Mouse (Mus musculus) layer of hippocampus, adult 9-11 months (tissue): Measurements from ENCODE around the gene Tbcel.

ENCODE experiments used
- DNase-seq: peaks from one replicate; pipeline ENCODE4 v3.0.0; 2022

The Tbcel gene

GRCm38 (mm10) chr9:42507709-42508108, at the start of gene Tbcel:
Gene Tbcel, minus strand, starts transcription at chr9:42507809.
- no peak for DNase-seq

- DNase-seq = no peak
These were observed 47.6 kb upstream of the Tbcel start for GRCm38 (mm10) chr9:42555186-42555585.

- peak; percentile 65 for DNase-seq
These were observed 42.5 kb upstream of the Tbcel start for GRCm38 (mm10) chr9:42550116-42550515.

DNA sequence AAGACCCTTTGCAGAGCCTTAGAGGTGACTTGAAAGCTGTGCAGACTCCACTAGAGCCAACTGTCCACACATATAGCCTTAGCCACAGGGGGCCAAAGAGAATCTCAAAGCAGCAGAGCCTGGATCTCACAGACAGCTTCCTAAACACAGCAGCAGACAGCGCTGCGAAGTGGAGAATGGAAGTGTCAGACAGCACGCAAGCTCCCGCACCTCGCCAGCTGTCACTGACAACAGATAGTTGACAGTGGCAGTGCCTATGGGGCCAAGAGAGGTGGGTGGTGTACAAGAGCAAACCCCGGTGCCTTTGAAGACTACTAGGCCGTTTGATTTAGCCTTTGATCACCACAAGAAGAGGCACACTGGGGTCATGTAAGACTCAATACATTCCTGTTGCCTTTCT, 41.4 kb upstream of the Tbcel start:
- DNase-seq = no peak

- peak; percentile 39 for DNase-seq
These were observed 36.9 kb upstream of the Tbcel start for GRCm38 (mm10) chr9:42544521-42544920.

DNA sequence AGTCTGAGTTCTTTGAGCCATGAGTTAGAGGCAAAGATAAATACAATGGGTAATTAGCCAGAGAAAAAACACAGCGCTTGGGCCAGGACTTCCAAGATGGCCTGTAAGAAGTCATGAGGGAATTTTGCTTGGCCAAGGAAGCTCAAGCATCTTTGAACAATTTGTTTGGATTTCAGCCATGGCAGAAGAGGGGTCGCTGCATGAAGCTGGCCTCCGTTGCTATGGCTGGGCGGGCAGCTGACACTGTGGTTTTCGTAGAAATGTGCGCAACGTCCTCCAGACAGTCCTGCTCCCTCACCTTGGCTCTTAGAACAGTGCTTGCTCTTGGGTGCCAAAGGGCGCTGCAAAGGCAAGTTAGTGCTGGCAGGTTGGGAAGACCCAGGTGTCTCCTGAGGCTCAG, 25.9 kb upstream of the Tbcel start:
- DNase-seq = no peak

DNA sequence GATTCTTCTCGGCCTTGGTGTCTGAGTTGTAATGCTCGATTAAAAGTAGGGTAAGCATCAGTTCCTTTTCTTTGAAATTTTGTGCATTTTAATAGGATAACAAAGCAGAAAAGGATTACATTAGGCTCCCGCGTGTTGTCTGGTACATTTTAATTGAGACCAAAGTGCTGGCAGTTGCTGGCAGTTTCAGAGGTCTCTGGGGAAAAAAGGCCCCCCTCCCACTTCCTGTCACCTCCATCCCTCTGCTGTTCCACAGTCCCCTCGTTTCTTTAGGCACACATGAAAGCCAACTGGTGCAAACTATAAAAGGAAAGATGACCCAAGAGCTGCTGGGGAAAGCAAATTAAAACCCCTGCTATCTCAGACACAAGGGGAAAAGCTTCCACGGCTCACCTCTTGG, 25.4 kb upstream of the Tbcel start:
- no peak for DNase-seq

- no peak for DNase-seq
These were observed 24.3 kb upstream of the Tbcel start for GRCm38 (mm10) chr9:42531951-42532350.

- peak; percentile 76 for DNase-seq
These were observed 22.9 kb upstream of the Tbcel start for GRCm38 (mm10) chr9:42530221-42531152.

- DNase-seq = peak; percentile 55
These were observed 13.0 kb upstream of the Tbcel start for GRCm38 (mm10) chr9:42520587-42521084.

DNA sequence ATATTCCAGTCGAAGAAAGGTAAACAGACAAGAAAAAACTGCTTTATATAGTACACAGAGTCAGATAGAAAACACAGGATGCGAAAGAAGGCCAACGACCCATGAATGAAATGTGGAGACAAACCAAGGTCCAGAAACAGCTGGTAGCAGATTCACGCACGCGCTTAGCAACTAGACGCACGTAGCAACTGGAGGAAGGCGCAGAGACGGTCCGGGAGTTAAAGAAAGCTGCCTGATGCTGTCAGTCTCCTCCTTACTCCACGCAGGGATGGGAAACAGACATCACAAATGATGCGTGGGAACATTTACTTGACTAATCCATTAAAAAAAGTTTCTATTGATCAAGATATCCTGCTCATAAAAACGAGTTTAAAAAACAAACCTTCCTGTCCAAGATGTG, 10.6 kb upstream of the Tbcel start:
- DNase-seq = no peak

DNA sequence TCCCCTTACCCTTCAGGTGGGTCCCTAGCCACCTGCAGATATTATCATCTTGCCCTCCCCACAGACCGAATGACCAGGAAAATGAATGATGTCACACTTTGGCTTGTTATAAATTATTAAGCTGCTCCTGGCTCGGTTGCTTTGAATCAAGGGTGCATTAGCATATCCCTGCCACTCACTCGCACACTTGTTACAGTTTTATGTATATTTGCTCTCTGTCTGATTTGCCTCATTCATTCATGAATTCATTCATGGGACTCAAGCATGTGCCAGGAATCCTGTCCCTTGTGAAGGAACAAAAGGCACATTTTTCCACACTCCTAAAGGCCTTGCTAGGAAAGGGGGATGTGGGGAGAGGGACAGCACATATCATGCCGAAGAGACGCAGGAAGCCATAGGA, 5.5 kb upstream of the Tbcel start:
- DNase-seq = no peak

DNA sequence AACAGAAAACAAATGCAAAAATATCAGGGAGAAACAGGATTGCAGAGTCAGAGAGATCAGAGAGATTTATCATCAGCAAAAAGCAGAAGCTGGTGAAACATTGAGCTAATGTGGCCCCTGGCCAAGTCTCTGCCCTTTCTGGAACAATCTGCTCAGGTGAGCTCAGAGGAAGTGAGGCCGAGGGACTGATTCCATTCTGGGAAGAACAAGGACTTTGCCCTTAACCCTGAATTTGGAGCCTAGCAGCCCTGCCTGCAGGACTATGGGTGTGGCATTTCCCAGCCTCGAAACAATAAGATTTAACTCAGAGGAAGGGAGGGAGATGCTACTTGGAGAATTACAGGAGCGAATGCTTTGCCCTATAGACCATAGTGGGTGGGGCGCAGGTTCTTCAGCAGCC, 4.7 kb upstream of the Tbcel start:
- no peak for DNase-seq

- DNase-seq = no peak
These were observed 626 bp upstream of the Tbcel start for GRCm38 (mm10) chr9:42508235-42508634.

- no peak for DNase-seq
These were observed 587 bp downstream of the Tbcel start for GRCm38 (mm10) chr9:42507022-42507421.

- no peak for DNase-seq
These were observed 2.6 kb downstream of the Tbcel start for GRCm38 (mm10) chr9:42504971-42505510.

GRCm38 (mm10) chr9:42504559-42504958, 3.0 kb downstream of the Tbcel start:
- DNase-seq = no peak

- no peak for DNase-seq
These were observed 3.9 kb downstream of the Tbcel start for GRCm38 (mm10) chr9:42503709-42504108.

GRCm38 (mm10) chr9:42496296-42496695, 11.3 kb downstream of the Tbcel start:
- DNase-seq = no peak

DNA sequence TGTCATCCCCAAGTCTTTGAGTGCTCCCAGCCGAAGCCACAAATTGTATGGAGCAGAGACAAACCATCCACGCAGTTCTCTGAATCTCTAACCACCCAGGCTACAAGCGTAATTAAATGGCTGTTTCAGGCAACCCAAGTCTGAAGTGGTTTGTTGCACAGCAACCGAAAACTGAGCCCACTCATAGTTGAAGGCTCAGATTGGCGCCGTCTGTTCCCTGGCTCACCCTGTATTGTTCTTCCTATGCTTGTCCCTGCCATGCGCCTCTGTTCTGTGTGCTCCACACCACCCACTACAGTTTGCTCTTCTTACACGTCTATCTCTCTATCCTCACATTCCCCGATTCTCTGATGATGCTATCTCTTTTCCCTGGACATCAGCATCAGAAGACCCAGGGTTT, 15.8 kb downstream of the Tbcel start:
- peak; percentile 92 for DNase-seq

GRCm38 (mm10) chr9:42490589-42491382, 16.8 kb downstream of the Tbcel start:
- peak; percentile 52 for DNase-seq

DNA sequence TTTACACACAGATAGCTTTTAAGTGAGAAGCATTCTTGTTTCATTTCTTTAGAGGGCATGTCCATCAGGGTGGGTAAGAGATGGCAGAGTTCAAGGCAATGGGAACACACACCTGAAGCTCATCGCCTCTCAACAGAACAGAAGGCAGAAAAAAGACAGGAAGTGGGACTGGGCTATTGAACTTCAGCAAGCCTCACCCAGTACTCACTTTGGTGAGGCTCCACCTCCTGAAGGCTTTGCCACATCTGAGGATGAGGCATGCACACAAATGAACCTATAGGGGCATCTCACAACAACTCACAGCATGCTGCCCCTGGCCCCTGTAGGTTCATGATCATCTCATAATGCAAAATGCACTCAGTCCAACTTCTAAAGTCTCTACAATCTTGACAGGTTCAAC, 19.5 kb downstream of the Tbcel start:
- DNase-seq = no peak

GRCm38 (mm10) chr9:42486913-42487312, 20.7 kb downstream of the Tbcel start:
- no peak for DNase-seq
